Mouse (Mus musculus): Measurements from ENCODE around the gene Vmn2r7.
"Not testable (repeated sequence)": the region's sequence is repeated elsewhere in the genome, so short reads cannot be mapped to it uniquely, and the experiment has no call there.

Vmn2r7 gene

GRCm38 (mm10) chr3:64844665-64845064 lies at the start of gene Vmn2r7:
Vmn2r7 (minus strand) TSS chr3:64844765.
- not testable (repeated sequence) for DNase-seq

- DNase-seq, result no peak
These were observed 45.2 kb upstream of the Vmn2r7 start for GRCm38 (mm10) chr3:64889725-64890124.

- DNase-seq, result no peak
These were observed 33.8 kb upstream of the Vmn2r7 start for GRCm38 (mm10) chr3:64878199-64878977.

- DNase-seq, result no peak
These were observed 32.1 kb upstream of the Vmn2r7 start for GRCm38 (mm10) chr3:64876669-64877068.

- no peak for DNase-seq
These were observed 1.7 kb downstream of the Vmn2r7 start for GRCm38 (mm10) chr3:64842881-64843280.

- DNase-seq, result peak; percentile 33
These were observed 2.3 kb downstream of the Vmn2r7 start for GRCm38 (mm10) chr3:64842299-64842698.

GRCm38 (mm10) chr3:64831134-64831533 lies 13.4 kb downstream of the Vmn2r7 start:
- no peak for DNase-seq

- no peak for DNase-seq
These were observed 53.3 kb downstream of the Vmn2r7 start for GRCm38 (mm10) chr3:64791245-64791591.

GRCm38 (mm10) chr3:64790509-64791244 lies 53.9 kb downstream of the Vmn2r7 start:
- peak; percentile 62 for DNase-seq

GRCm38 (mm10) chr3:64782901-64783300 lies 61.7 kb downstream of the Vmn2r7 start:
- DNase-seq, result no peak

- no peak for DNase-seq
These were observed 72.4 kb downstream of the Vmn2r7 start for GRCm38 (mm10) chr3:64772132-64772531.

GRCm38 (mm10) chr3:64756145-64756544 lies 88.4 kb downstream of the Vmn2r7 start:
- no peak for DNase-seq

GRCm38 (mm10) chr3:64727187-64727970 lies 117.2 kb downstream of the Vmn2r7 start:
- DNase-seq, result not testable (repeated sequence)

- not testable (repeated sequence) for DNase-seq
These were observed 118.8 kb downstream of the Vmn2r7 start for GRCm38 (mm10) chr3:64725736-64726135.

- DNase-seq, result not testable (repeated sequence)
These were observed 168.5 kb downstream of the Vmn2r7 start for GRCm38 (mm10) chr3:64676069-64676468.
